Mouse (Mus musculus): Measurements from ENCODE around the gene Pdzph1. TPM values are rescaled to one million over a fixed set of nuclear protein-coding genes. Genes with fewer than 3 reads are reported as not detected.

Gene Pdzph1
- polyA plus RNA-seq (2017; shearing (Covaris generic)): not detected

DNA sequence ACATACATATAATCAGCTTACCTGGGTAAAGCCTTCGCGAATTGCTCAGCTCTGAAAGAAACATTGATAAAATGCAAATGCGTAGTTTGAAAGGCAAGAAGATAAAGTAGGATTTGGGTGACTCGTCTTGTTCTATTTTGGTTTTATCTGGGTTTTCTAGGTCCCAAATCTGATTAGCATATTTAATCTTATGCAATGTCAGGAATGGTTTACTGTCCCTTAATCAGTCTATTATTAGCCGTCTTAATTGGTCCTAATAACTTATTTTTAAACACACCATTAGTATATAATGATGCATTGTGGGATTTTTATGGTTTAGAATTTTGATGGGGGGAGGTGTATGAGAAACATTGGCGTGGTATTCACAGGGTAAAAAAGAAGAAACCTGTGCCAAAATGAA lies at the start of gene Pdzph1:
TSS of gene Pdzph1 (minus strand) at position 101 of the 400 bp plus-strand sequence.
- ATAC-seq: no peak

DNA sequence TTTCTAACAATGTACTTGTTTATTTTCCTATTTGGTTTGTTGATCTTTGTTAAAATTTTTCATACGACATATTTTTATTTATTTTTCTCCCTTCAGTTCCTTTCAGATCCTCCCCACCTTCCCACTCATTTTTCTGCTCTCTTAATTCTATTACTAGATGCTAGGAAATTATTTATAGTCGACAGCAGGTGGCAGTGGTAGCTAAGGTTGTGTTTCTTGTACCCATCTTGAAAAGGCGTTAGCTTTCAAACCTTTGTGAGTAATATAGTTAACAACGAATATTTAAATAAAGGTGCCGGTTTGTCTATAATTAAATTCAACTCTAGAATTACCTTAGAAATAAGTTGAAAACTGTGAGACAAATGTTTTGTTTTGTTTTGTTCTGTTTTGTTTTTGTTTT lies 48.6 kb upstream of the Pdzph1 start:
- no peak for ATAC-seq

DNA sequence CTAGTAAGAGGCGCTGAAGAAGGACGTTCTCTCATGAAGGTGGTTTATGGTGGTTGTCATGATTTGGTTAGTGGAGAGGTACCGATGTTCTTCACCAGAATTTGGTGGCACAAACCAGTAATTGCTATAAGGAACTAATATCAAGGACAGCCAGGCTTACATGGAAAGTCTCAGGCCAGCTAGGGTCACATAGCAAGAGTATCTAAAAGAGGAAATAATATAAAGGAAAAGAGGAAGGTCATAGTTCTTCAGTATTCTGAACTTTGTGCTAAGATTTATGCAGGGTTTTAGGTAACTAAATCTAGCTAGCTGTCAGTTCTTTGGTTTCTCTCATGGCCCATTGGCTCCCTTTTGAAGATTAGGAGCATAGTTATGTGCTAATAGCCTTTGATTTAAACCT lies 42.3 kb upstream of the Pdzph1 start:
- no peak for ATAC-seq

DNA sequence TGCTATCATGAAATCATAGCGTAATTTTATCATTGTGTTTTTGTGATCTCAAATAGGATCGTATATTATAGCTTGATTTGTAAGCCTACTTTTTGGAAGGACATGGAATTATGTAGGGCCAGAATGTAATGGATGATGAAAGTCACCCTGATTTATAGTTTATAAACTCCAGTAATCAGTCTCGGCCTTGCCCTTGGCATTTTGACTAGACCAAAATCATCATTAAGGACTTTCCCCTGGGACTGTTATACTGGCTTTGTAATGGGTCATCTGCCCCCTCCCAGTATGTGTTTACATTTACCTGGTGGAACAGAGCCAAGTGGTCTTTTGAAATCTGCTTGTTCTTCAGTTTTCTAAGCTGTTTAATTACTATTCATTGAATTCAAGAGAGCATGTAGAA lies 35.2 kb upstream of the Pdzph1 start:
- ATAC-seq: no peak

DNA sequence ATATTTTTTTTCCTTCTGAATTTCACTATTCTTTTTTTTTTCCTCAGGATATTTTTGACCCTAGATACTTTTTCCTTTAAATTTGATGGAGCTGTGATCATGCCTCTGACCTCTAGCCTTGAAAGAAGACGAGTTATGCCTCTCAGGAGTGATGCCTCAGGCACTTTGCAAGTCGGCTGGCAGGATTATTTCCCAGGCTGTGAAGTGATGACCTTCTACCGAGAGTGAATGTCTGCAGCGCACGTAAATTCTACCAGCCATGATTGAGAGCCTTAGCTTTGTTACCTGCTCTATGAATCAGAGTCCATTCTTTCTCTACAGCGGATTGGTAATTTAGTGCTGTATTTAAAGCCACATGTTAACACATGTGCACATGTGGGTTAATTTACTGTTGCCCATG lies 33.3 kb upstream of the Pdzph1 start:
- ATAC-seq: no peak

DNA sequence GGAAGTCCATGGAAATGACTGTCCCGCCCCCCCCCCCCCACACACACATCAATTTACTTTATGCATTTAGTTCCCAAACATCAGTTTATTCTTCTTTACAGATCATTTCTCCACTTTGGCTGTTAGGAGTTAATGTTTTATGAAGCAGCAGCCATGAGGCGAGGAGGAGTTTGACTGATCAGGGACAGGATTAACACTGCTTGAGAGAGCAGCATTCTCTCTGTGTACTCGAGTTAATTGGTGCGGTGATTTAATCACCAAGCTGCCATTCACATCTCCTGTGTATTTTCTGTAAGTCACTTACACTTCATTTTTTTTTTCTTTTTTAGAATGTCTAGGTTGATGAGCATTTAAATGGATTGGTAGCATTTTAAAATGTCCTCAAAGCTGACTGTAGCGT lies 32.8 kb upstream of the Pdzph1 start:
- ATAC-seq: no peak

DNA sequence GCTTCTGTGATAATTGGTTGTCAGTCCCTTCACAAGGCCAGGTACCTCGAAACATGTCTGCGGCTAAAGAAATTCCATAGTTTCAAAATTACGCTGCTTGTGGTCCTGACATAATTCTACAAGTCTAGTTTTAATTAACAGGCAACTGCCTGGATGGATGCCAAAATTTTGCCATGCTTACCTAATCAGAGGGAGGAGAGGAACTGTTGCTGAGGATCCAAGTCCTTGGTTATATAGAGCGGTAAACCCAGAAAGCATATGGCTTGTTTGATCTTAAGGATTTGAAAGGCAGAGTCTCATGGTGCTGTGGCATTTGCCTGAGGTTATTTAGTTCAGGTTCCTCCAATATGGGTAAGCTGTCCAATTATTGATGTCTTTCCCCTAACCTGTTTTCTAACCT lies 27.5 kb upstream of the Pdzph1 start:
- ATAC-seq: no peak

DNA sequence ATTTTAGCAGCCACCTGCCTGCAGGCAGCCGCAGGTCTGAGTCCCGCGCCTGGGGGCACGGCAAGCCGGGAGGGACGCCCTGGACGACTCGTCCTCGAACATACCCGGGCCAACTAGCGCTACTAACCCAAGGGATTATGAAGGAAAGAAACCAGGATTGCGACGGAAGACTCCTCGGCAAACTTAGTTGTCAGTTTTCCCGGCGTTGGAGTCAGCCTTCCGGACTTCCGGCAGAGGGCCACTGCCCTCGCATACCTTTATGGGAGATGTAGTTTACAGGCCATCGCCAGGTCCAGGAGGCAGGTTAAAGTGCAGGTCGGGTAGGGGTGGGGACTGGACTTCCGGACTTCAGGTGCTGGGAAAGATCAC lies 21.9 kb upstream of the Pdzph1 start, which contains the start of gene Nudt12:
TSS of gene Nudt12 (minus strand) at position 282 of the 369 bp plus-strand sequence.
- no peak for ATAC-seq

DNA sequence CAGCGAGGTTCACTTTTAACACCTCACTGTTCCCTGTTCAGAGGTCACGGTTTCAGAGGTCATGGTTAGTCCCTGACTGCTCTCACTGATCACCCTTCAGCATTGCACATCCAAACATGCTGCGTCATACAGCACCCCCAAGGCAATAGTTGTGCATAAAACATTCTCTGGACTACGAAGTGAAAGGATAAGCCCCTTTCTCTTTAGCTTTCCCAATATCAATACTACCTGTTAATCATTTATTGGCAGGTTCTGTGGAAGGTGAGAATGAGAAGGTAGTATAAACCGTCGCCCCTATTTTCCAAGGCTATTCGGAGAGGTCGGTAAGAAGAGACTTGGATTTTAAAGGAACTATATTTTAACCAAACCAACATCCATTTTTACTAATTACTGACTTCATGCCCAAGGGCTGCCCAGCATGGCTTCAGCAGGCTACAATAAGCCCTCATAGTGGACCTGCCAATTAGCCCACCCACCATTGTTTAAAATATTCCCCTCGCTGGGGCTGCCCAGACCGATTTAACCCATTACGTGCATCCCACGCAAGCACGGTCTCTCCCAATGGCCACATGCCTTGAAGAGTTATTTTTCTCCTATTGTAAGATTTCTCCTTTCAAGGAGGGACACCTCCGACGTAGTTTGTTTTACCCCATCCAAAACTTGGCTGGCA lies 21.4 kb upstream of the Pdzph1 start:
- ATAC-seq: no peak

DNA sequence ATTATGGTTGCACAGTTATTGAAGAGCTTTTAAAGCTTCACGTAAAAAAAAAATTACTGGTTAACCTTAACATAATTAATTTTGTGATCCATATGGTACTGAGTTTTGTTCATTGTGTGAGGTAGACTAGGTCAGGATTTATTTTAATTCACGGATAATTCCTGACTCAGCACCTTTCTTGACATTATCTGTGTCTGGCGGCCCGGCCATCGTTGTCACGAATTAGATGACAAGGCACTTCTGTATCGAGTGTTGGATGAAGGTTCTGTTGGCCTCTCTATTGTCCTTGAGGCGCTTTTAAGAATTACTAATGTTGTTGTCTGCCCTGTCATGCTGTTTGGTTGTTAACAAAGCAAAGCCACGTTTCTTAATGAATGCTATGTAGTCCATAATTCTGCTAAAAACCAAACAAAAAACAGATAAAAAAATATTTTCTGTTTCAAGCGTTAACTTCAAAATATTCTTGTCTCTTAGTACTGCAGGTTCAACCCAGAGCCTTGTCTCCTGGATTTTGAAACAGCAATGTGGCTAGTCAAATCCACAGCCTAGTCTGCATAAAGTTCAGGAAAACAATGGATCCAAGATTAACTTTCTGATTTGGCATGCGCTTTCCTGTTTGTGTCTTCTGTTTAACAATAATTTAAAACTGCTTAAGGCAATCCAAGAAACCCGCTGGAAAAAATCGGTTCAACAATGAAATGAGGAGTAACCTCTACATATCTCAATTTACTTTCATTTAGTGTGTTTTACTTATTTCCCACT lies 20.6 kb upstream of the Pdzph1 start:
- no peak for ATAC-seq

DNA sequence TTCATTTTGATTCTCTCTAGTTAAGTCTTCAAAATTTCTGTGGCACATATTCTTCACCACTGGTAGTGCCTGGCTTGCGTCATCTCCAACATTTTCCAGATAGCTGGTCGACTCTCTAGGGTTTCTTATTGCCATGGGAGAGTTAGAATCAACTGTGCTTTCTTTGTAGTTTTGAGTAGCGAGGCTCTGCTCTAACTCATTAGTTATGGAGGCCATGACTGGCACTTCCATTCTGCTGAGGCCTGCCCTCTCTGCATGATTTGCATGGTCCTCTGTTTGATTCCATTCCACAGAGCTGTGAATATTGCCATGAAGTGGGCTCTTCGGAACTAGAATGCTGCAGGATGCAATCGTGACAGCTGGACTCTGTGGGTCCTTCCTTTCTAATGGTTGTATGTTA lies 17.9 kb downstream of the Pdzph1 start:
- no peak for ATAC-seq

DNA sequence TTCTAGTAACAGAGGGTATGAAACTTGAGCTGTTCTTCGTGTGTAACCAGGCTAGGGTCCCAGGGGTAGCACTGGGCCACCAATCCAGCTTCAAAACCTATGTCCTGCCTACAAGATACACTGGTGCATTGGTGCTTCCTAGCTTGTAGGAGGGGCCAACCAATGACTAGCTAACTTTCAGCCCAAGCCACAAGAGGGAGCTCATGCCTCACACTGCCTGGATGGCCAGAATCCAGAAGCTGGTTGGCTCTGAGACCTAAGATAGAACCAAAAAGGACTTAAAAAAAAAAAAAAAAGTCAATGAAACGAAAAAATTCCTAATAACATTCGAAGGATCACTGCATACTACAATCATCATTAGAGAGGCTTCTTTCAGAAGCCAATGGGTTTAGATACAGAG lies 31.3 kb downstream of the Pdzph1 start:
- ATAC-seq: no peak

DNA sequence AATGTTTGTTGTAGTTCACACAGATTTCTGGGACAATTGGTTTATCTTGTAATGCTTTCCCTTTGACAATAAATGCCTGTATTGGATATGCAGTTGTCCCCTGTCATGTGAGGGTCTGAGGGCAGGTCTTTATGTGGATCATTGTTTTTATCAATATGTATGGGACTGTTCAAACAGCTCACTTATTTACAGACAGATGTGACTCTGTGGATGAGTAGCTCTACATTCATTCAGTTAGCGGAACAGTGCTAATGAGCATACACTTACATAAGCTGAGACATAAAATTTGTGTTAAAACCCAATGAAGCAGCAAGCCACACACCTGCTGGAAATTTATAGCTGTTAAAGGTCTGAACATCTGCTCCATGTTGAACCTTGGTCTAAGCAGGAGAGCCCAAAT lies 34.1 kb downstream of the Pdzph1 start:
- no peak for ATAC-seq

DNA sequence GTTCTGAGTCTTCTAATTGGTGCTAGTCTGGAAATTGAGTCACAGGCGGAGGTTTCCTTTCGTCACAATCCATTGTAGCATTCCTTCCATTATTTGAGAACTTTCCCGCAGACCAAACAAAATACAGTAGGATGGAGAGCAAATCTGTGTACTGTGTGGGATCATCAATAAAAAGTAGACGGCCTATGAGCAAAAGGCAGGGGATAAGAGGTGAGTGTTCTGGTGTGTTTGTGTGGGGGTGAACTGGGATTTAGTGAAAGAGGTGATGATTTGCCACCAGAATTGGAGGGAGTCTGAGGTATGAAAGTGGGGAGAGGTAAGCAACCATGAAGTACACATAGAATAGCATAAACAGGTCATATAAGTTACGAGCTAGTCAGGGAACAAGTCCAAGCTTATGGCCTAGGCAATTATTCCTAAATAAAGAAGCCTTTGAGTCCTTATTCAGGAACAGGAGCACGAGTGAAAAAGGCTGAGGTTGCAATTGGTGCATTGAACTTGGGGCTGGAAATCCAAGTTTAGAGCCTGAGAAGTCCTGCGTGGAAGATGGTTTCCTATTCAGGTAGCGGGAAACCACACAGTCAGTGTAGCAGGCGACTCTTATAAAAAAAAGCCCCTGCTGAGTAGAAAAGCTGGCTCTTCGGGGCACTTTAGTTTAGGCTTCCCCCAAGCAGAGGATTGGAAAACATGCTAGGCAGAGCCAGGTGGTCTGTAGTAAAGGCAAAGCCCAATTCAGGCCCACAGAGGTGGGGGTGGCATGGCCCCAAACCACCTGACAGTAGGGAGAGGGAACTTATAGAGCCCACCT lies 48.0 kb downstream of the Pdzph1 start:
- ATAC-seq: no peak

DNA sequence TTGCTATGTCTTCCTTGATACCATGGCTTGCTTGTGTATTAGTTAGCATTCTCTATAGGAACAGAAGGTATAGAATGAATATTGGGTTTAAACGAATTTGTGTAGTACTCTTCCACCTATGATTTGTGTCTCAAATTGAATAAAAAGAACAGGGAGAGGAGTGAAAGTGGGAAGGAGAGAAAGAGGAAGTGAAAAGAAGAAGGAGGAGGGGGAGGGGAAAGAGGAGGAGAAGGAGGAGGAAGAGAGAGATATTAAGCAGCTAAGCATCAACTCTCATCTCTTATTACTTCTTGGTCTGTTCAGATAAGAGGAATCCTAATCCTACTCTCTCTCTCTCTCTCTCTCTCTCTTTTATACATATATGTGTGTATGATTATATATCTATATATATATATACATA lies 52.6 kb downstream of the Pdzph1 start:
- no peak for ATAC-seq

DNA sequence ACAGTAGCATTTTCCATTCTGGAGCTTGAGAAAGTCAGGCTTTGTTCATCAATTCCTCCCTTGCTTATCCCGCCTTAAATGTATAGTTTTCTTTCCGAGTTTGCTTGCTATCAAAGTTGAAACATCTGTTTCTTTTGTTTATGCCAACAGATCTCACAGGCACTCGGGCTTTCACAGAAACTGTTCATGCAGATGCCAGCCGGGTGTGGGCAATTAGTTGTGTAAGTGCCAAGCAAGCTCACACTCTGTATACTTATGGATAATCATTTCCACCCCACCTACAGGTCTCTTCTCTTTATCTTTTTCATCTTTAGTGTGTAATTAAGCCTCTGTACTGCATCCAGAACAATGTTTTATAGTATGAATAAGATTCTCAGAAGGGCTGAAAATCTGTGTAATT lies 53.6 kb downstream of the Pdzph1 start:
- ATAC-seq: no peak

DNA sequence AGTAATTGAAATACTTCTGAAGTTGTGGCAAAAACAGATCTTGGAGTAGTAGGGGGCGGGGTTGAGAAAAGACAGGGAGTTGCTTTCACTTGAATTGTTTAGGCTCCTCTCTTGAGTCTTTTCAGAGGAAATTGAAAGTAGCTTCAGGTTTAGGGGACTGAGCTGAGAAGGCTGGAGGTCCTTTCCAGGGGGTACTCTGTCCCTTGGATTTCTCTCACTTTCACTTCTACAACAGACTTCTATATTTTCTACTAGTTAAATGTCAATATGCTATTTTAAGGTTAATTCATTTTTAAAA lies 58.2 kb downstream of the Pdzph1 start:
- no peak for ATAC-seq

DNA sequence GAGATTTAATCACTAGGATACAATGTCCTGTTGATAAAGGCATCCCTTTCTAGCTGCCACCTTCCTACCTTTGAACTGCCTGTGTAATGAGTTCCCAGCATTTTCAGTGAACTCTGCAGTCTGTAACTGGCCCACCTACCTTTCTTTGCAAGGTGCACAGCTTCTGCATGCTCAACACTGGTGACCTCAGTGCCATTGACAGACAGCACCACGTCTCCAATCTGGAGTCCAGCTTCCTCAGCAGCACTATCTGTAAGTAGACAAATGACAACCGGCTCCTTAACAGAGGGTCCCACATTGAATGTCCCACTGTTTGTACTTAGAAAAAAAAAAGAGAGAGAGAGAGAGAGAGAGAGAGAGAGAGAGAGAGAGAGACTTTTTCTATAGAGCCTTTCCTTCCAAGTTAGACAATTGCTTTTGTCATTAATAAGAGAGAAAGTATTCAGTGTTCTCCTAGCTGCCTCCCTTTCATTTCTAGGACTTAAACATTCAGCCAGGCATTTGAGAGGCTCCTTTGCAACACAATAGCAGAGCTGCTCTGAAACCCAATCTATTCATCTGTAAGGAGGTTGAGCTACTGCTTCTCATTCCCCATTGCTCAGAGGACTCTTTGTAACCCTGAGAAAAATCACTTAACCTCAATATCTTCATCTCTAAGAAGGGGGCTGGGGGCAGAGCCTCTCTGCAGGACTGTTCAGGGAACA lies 58.7 kb downstream of the Pdzph1 start:
- no peak for ATAC-seq

DNA sequence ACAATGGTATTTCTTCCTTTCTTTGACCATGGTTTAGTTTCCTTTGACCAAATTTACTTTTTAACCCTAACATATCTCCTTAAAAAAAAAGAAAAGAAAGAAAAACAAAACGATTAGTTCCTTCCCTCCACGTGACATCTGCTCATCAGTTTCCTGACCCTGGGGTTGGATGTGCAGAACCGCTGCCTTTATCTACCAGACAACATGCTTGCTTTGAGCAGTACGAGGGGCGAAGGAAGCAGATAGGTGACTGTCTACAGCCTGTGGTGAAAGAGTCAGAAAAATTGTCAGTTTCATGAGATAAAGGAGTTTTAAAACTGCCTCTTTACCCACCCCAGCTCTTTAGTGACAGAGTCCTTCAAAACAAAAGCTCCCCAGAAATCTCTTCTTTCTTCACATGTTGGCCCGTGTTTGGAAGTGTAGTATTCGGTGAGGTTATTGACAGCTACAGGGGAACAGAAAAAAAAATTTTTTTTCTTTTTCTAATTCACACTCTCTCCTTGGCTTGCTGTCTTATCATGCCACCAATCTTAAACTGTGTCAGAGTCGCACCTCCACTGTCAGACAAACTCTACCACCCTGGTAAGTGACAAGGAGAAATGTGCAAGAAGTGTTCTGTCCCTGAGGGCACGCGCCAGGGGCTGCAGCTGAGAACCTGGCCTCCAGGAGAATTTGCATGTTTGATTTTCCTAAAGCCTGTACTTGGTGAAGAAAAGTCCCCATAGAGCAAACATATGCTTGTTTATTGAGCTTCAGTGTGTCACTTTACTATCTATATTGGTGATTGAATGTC lies 66.2 kb downstream of the Pdzph1 start:
- no peak for ATAC-seq

DNA sequence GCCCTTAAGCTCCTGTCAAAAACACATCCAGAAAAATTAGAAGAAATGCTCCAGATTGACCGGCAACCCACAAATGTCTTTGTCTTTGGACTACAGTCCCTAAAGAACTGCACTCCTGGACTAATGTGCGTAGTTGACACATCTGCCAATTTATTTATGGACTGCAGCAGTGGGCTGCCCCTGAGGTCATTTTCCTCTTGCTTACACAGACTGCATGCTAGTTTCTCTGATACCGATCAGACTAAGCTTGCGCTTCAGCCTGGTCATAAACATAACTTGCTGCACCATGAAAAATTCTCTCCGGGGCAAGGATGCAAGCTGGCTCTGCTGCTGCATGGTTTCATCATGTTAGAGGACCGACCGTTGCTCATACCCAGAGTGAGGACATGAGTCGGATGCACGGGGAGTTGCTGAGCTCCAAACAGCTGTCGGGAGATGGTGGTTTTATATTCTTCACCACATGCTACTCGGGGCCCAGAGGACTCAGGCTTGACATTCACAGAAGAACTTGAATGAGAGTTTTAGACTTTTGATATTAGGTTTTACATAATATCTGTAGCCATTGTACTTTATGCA lies 67.2 kb downstream of the Pdzph1 start:
- ATAC-seq: no peak

DNA sequence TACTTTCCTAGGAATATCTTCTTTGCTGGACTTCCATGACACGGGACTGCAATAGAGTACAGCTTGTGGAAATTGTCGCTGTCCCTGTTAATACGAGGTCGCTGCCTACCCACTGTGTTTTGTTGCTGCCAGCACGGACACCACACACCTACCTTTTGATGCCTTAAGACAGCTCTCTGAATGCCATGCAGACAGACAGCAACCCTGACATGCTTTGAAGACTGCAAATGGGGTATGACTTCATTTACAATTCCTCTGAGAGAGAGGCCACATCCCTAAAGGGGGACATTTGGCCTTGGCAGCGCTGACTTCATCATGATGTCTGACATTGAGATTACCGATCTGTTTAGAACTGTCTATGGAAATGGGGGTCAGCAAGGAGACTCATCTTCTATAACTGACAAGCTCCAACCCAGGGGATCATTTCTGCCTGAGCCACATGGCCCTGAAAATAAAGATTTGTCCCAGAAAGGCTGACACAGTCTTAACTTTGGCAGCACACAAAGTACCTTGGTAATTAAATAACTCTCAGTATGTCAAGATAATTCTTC lies 67.8 kb downstream of the Pdzph1 start:
- ATAC-seq: no peak

DNA sequence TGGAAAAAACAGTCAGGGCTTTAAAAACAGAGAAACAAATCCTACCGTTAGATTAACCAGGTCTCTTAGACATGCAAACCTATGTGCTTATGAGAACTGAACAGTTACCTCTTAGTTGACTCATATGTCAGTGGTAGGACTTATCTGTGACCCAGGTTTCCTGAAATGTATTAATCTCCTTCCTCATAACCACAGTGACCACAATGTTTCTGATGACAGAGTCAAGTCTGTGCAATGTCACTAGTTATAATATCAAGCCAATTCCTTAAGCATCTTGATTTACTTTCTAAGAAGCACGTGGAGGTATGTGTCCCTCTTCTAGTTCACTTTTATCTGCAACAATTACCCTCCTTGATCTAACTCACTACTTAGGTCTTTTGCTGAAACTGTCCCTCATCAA lies 68.4 kb downstream of the Pdzph1 start:
- ATAC-seq: no peak
